Mouse (Mus musculus) testis, postnatal 14 days (tissue): ENCODE data around the gene Idh2.
"Not testable (repeated sequence)": the region's sequence is repeated elsewhere in the genome, so short reads cannot be mapped to it uniquely, and the experiment has no call there.

Source experiments
- DNase-seq: peaks from one replicate; pipeline ENCODE4 v3.0.0; 2021; ENCODE audit warnings: low spot score

Gene Idh2

DNA sequence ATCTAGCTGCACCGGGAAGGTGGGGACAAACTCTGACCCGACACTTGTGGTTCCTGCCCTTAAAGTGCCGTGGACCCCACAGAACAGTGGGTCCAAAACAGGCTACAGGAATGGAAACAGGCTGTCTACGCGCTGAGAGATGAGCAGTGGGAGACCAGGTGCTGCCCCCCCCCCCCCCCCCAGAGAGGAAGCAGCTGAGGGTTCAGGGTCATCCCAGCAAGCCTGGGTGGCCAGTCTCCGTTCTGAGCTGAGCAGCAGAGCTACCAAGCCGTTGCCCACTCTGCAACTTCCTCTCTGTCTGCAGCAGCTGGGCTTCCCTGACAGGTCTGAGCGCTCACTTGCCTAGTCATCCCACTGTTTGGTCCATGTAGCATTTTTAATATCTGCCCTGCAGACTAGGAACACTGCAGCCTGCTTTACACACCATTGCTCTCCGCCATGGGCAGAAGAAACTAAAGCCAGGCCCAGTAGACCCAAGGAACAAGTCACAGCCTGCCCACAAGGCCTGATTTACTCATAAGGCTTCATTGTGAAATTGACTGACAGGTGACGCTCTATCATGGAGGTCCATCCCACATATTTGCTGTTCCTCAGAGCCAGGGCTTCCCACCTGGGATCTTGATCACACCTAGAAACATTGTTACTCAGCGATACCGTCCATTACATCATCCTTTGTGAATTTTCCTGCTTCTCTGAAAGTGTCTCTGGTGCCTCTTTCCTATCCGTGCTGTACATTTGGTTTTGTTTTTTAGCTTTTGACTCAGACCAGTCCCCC, 55.9 kb downstream of the Idh2 start:
- peak; percentile 32 for DNase-seq

DNA sequence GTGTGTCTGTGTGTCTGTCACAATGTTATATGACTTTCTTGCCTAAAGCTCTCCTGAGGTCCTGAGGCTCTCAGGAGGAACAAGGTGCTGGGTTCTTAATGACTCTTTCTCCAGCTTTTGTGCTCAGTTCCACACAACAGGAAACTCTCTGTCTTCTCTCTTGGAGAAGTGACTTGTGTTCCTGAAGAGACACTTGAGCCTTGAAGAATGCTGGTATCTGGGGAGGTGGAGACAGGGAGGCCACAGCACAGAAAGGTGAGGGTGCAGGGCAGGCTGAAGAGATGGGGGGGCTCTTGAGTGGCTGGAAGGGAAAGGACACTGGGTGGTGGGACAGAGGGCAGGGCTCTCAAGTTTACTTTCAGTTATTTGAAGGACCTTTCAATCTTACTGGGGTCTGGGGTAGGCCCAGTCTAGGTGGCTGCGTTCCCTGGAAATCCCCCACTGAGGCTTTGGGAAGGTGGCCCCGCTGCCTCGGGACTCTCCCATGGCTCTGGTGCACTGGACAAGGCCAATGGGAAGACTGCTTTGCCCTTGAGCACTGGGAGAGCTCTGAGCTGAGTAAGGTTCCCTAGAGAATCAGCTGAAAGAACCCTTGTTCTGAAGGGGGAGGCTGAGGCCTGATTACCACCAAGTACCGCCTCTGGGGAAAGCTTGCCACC, 56.7 kb downstream of the Idh2 start:
- no peak for DNase-seq

DNA sequence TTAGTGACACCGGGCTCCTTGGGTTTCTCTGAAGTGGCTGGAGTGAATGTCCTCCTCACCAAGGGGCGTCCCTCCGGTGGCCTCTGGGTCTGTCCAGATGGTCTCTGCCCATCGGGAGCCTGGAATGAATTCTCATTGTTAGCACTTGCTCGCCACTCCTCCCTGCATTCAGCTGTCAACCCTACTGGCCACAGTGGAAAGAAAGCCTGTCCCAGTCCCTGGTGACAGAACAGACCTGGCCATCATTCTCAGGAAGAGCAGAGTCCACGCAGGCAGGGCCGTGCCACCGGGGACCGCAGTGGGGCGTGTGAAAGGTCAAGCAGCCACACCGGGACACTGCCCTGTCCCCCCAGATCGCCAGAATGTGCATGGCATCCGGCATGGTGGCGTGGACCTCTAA, 57.4 kb downstream of the Idh2 start:
- no peak for DNase-seq

DNA sequence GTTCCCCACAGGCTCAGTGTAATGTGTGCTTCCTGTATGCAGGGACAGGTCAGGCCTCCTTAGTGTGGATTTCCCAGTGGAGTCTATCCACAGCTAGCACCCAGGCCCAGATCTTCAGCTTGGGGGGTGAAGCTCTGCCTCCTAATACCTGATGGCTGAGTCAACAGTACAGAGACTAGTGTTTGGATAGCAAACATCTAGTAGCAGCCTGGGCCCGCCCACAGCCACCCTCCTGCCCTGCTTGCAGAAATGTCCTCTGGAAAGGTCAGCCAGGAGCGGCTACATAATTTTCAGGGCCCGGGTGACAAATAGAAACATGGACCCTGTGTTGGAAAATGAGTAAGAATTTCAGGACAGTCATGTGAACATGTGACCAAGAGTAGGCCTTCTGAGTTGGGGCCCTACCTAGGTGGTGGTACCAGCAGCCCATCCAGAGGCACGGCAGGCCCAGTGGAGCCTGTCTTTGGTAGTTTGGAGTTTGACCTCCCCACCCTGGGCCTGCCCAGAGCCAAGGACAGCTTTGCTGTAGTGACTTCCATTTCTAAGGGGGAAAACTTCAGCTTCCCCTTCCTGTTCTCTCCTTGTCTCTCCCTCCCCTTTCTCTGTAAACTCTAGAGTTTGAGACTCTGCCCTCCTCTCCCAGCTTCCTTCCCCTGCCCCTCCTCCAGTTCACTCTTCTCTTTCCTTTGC, 58.0 kb downstream of the Idh2 start:
- DNase-seq: no peak

DNA sequence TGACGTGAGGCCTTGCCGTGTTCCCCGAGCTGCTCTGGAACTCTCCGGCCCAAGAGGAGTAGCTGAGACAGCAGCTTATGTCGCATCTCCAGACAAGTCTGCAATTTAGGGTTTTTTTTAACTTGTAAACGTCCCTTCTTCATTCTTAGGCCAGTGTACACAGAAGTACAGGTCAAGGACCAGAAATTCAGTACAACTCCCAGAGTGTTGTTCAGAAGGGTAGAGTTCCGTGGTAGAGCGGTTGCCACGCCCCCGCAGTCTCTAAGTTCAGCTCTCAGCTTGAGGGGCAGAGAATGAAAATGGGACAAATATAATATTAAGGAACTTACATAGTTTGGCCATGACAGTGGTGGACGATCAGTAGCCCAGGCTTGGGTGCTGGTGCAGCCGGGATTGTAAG, 59.4 kb downstream of the Idh2 start:
- no peak for DNase-seq

DNA sequence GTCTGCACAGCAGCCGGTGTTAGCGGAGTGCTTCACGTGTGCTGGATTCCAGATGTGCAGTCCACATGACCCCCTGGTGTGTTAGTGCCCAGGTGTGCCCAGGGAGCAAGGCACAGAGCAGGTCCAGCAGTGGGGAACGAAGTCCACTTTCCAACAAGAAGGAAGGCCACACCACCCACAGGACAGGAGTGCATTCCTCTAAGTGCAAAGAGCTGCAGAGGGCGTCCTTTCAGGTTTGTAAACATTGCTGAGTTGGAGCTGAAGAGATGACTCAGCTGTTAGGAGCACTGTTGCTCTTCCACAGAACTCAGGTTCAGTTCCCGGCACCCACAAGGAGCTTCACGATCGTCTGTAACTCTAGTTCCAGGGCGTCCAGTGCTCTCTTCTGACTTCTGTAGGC, 62.0 kb downstream of the Idh2 start:
- no peak for DNase-seq

DNA sequence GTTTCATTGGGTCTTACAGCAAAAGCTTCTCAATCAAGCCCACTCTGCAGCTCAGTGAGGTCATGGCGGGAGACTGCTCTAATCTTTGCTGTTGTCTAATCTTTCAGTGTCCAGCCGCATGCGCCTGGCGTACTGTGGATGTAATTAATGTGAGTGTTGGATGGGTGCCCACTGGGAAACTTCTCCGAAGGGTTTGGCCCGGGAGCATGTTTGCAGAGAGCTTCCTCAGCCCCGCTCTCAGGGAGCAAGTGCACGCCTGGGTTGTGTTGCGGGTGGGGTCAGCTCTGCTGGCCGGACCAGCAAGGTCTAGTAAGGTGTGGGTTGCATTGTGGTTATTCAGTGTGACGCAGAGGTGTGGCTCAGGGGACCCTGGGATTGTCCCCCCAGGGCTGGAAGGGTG, 62.9 kb downstream of the Idh2 start:
- no peak for DNase-seq

DNA sequence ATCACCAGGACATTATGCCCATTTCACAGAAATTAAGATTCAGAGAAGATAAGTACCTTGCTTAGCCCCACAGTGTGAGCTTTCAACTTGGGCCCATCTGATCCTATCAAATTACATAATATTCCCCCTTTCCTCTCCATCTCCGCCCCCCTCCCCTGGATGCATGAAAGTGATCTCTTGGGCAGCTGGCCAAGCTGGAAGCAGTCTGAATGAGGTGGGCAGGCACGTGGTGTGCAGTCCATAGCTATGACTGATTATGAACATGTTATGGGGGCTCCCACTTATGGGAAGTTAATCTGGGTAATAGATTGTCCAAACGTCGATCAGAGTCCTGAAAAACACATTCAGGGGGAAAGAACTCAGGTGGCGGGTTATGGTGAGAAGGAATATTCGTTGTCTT, 63.4 kb downstream of the Idh2 start:
- no peak for DNase-seq

DNA sequence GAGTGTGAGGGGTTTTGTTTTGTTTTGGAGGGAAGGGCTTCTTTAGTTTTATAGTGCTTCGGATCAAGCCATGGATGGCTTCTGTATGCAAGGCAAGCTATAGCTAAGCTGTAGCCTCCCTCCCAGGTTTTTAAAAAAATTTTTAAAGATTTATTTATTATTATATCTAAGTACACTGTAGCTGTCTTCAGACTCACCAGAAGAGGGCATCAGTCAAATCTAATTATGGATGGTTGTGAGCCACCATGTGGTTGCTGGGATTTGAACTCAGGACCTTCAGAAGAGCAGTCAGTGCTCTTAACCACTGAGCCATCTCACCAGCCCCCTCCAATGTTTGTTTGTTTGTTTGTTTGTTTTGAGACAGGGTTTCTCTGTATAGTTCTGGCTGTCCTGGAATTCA, 64.8 kb downstream of the Idh2 start:
- DNase-seq: not testable (repeated sequence)

DNA sequence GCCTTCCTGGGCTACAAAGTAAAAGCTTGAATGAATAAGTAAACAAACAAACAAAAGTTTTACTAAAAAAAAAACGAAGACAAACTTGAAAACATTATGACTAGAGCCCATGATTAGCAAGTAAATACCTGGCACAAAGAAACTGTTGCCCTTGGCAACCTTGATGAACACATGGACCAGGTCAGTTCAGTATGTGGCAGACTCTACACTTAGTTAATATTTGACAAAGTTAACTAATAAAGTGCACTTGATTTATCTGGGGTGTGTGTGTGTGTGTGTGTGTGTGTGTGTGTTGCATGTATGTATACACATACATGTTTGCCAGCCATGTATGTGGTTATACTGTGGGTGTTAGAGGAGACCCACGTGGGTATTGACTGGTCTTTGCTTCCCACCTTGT, 65.4 kb downstream of the Idh2 start:
- DNase-seq: no peak

DNA sequence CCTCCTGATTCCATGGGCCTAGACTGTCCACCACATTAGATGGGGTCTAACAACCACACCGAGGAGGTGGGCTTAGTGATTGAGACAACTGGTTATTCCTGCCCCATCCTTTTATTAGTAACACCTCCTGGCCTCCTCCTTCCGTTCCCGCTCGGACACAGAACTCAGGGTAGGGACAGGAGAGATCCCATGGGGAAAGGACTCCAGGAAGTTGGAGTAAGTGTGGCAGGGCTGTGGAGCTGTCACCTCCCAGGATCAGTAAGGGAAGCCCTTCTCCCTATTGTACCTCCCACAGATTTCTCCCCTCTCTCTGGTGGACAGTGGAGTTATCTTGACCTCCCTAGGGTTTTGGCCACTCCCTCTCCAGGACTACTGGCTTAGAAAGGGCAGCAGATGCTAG, 68.2 kb downstream of the Idh2 start:
- no peak for DNase-seq
